Mouse (Mus musculus): ENCODE results near the gene Bex2.
"Not testable (repeated sequence)": the region's sequence is repeated elsewhere in the genome, so short reads cannot be mapped to it uniquely, and the experiment has no call there.

- not testable (repeated sequence) for TF ChIP-seq TAL1, GATA1 (IDR thresholded peaks at IDR 0.05; ENCODE audit: low read length)
Measured at GRCm38 (mm10) chrX:136068020-136068419, at the start of gene Bex2.

Data from erythroblast, embryonic 14.5 days (primary cell).